Mouse (Mus musculus) heart, embryonic 10.5 days (tissue): ENCODE results near the gene Rnf34. TPM values are rescaled to one million over a fixed set of nuclear protein-coding genes. Genes with fewer than 3 reads are reported as not detected.
A peak's percentile ranks its signal among the peaks of the same experiment; 100 is the strongest.

Experiments
- DNase-seq: peaks from one replicate; pipeline ENCODE4 v3.0.0-alpha.2; 2017; ENCODE audit warnings: low spot score
- H3K27ac ChIP-seq: fragments of 300-500 bp; sonication (generic); 2 replicates; pipeline ENCODE4 v1.5.1; 2016; ENCODE audit warnings: mild to moderate bottlenecking
- H3K27me3 ChIP-seq: fragments of 300-500 bp; sonication (generic); 2 replicates; pipeline ENCODE4 v1.6.1; 2016; ENCODE audit warnings: mild to moderate bottlenecking; ENCODE audit not compliant: poor library complexity, insufficient read depth, severe bottlenecking
- H3K36me3 ChIP-seq: fragments of 300-500 bp; sonication (generic); 2 replicates; pipeline ENCODE4 v1.6.1; 2016; ENCODE audit warnings: mild to moderate bottlenecking, moderate library complexity
- H3K4me1 ChIP-seq: fragments of 300-500 bp; sonication (generic); 2 replicates; pipeline ENCODE4 v1.6.1; 2016; ENCODE audit warnings: mild to moderate bottlenecking
- H3K4me3 ChIP-seq: fragments of 300-500 bp; sonication (generic); 2 replicates; pipeline ENCODE4 v1.5.1; 2016; ENCODE audit warnings: mild to moderate bottlenecking, moderate library complexity
- H3K9me3 ChIP-seq: fragments of 300-500 bp; sonication (generic); 2 replicates; pipeline ENCODE4 v1.6.1; 2016; ENCODE audit warnings: mild to moderate bottlenecking, moderate library complexity
- WGBS: fragments of 180-500 bp; shearing (Covaris S2); methylation state at CpG from one replicate; pipeline ENCODE4 v1.1.7; 2016; 5-methylcytosine and 5-hydroxymethylcytosine counted together
- polyA plus RNA-seq: library from polyadenylated mRNA; unstranded; fragments of >200 nt; fragmentation: Nextera tagmentation; extraction: Ambion mirVana; gene quantifications from 2 replicates; pipeline ENCODE4 v1.2.1, GENCODE M21; 2016

The Rnf34 gene
- 33.6 and 35.3 TPM in 2 replicates for polyA plus RNA-seq

DNA sequence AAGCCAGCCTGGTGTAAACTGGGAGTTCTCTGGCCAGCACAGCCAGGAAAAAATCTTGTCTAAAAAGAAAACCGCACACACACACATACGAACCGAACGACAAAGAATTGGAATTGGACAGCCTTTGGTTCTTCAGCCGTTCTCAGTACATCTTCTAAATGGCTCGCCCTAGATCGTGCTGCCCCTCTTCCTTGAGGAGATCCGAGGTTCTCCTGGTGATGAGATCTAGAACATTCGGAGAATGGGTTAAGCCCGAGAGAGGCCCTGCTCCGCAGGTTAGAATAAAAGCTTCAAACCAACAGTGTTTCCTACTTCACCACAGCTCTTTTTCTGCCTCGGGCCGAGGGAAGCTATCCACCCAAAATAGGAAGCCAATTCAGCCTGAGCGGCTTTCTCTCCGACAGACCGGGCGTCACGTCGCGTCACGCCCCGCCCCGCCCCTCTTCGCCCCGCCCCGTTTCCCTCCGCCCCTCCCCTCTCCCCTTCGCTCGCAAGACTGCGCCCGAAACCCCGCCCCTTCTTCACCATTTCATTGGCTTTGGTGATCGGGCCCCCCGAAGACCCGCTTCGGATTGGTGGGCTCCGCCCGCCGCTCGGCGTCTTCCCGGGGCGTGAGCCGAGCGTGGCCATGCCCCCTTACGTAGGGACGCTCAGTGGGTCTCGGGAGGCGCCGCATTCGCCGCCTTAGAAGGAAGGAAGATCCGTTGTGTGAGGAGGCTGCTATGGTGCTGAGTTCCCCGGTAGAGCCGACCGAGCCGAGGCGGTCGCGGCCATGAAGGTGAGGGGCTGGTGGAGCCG is at the start of gene Rnf34:
Gene Rnf34, plus strand, starts transcription at position 528 of the 798 bp plus-strand sequence.
- peak within 1 kb of the TSS; percentile 86 for H3K4me3 ChIP-seq
- peaks cover 15% of the 10 kb centered on the region for H3K4me1 ChIP-seq
- peak; percentile 99 for DNase-seq
- WGBS, result 1% methylated on average over 61 of the region's 61 CpGs
- H3K27ac ChIP-seq, result peak within 1 kb of the TSS; percentile 97
- no peaks in the 10 kb centered on the region for H3K9me3 ChIP-seq
- no peaks in the 10 kb centered on the region for H3K36me3 ChIP-seq
- no peaks in the 10 kb centered on the region for H3K27me3 ChIP-seq

DNA sequence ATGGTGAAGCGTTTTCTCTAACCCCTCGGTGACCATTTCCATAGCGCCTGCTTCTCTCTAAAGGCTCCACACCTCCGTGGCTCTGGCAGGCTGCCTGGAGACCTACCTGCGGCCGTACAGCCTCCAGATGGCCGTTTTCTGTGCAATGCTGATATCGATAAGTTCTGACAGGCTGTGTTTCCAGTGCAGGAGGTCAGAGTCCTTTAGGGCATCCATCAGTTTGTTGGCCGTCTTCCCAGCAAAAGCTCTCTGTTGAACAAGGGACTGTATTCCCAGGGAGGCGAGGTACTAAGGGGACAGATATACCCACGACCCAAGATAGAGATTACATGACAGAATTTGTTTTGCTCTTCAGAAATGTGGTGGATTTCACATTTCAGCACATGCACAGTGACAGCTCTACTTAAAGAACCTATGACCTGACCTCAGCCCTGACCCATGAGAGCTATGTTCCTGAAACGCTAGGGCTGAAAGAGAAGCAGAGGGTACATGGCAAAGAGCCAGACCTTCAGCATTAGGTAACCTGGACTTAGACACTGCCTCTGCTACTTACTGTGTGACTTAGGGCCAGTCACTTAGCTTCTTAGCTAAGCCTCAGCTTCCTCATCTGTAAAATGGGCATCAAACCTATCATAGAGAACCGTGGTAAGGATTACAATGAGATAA is 49.4 kb upstream of the Rnf34 start:
- H3K4me1 ChIP-seq, result peaks cover 25% of the 10 kb centered on the region
- H3K36me3 ChIP-seq, result peaks cover 94% of the 10 kb centered on the region
- no peak overlapping the region for H3K27ac ChIP-seq
- H3K9me3 ChIP-seq, result no peaks in the 10 kb centered on the region
- H3K27me3 ChIP-seq, result no peaks in the 10 kb centered on the region
- DNase-seq, result no peak
- H3K4me3 ChIP-seq, result no peak overlapping the region
- 83% methylated on average over 13 of the region's 13 CpGs for WGBS

DNA sequence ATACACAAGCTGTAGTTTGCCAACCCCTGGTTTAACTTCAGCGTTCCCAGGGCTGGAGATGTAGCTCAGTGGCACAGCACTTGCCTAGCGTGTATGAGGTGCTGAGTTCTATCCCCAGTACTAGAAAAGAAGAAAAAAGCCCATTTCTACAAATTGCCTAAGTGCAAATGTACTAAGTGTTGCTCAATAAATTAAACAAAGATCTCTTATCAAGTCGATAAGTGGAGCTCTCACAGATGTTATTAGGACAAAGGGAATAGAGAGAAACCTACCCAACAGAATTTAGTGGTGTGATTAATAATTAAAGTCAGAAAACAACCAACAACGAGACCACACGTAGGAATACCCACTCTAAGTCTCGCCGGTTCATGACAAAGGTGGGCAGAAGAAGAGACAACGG is 48.2 kb upstream of the Rnf34 start:
- no peak for DNase-seq
- Histone ChIP-seq H3K27ac (no peak overlapping the region), H3K36me3 (peaks cover 96% of the 10 kb centered on the region), H3K4me1 (peaks cover 25% of the 10 kb centered on the region), H3K9me3 (no peaks in the 10 kb centered on the region), H3K27me3 (no peaks in the 10 kb centered on the region), H3K4me3 (no peak overlapping the region)
- 94% methylated on average over 8 of the region's 8 CpGs for WGBS

DNA sequence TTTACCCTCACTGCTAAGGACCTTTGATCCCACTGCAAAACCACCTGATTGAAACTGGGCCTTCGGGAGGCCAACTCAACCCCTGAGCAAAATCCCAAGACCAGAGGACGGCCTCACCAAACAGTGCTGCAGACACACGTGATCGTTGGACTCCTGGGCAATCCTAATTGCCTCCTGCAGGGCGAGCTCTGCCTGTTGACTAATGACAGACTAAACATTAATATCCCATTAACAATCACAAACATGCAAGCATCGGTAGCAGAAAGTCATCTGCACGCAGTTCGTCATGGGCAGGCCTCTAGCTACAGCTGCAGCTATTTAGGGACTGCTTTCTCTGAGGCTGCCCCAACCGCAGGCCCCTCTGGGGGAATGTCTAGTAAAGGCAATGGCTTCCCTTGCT is 47.1 kb upstream of the Rnf34 start:
- Histone ChIP-seq H3K9me3 (no peaks in the 10 kb centered on the region), H3K36me3 (peaks cover 99% of the 10 kb centered on the region), H3K4me3 (no peak overlapping the region), H3K4me1 (peaks cover 25% of the 10 kb centered on the region), H3K27me3 (no peaks in the 10 kb centered on the region), H3K27ac (no peak overlapping the region)
- WGBS, result 87% methylated on average over 9 of the region's 9 CpGs
- DNase-seq, result no peak

DNA sequence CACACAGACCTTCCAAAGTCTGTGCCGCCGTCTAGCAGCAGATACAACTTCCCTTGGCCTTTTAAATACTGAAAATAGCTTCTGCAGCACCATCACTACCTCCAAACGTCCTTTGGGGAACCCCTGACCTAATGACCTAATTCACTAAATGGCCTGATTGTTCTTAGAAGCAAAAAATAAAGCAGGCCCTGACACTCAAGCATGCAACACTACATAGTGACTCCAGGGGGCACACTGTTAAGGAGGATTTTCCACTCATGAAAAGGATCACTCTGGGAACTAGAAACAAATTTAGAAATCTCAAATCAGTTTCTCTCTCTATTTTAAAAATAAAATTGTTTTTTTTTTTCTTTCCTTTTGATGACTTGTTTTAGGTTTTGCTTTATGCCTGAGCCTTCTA is 44.3 kb upstream of the Rnf34 start:
- no peaks in the 10 kb centered on the region for H3K9me3 ChIP-seq
- 70% methylated on average over 3 of the region's 3 CpGs for WGBS
- peaks cover 9% of the 10 kb centered on the region; the same call in 1 of the 2 replicates for H3K4me1 ChIP-seq
- no peak for DNase-seq
- H3K27ac ChIP-seq, result no peak overlapping the region
- peaks cover 95% of the 10 kb centered on the region for H3K36me3 ChIP-seq
- H3K27me3 ChIP-seq, result no peaks in the 10 kb centered on the region
- no peak overlapping the region for H3K4me3 ChIP-seq

DNA sequence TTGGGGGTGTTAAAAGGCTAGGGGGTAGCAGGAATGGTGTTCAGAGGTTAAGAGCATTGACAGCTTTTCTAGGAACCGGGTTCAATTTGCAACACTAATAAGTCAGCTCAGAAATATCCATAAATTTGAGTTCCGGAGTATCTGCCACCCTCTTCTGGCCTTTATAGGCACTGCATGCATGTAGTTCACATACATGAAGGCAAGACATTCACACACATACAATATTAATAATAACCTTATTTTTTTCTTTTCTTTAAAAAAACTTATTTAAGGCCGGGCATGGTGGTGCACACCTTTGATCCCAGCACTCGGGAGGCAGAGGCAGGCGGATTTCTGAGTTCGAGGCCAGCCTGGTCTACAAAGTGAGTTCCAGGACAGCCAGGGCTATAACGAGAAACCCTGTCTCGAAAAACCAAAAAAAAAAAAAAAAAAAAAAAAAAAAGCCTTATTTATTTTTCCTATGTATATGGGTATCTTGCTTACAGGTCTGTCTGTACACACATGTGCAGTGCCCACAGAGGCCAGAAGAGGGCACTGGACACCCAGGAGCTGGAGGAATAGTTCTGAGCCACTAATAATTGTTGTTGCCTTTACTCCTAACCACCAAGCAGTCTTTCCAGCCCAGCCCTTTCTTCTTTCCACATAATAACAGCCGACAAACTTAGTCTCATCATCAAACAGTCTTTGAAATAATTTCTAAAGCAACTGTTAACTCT is 38.3 kb upstream of the Rnf34 start:
- Histone ChIP-seq H3K27ac (no peak overlapping the region), H3K9me3 (no peaks in the 10 kb centered on the region), H3K27me3 (no peaks in the 10 kb centered on the region), H3K4me3 (no peak overlapping the region), H3K4me1 (no peaks in the 10 kb centered on the region), H3K36me3 (peaks cover 90% of the 10 kb centered on the region)
- 89% methylated on average over 9 of the region's 9 CpGs for WGBS
- peak; percentile 81 for DNase-seq

GRCm38 (mm10) chr5:122812699-122813098 is 37.1 kb upstream of the Rnf34 start:
- Histone ChIP-seq H3K4me1 (no peaks in the 10 kb centered on the region), H3K27me3 (no peaks in the 10 kb centered on the region), H3K36me3 (peaks cover 90% of the 10 kb centered on the region), H3K4me3 (no peak overlapping the region), H3K27ac (no peak overlapping the region), H3K9me3 (no peaks in the 10 kb centered on the region)
- no peak for DNase-seq
- WGBS, result 82% methylated on average over 3 of the region's 3 CpGs

- Histone ChIP-seq H3K4me1 (peaks cover 10% of the 10 kb centered on the region), H3K27me3 (no peaks in the 10 kb centered on the region), H3K9me3 (no peaks in the 10 kb centered on the region), H3K27ac (peak within 1 kb of the TSS; percentile 97), H3K4me3 (peak within 1 kb of the TSS; percentile 87), H3K36me3 (peaks cover 35% of the 10 kb centered on the region)
- peak; percentile 98 for DNase-seq
- WGBS, result under 1% methylated on average over 55 of the region's 55 CpGs
Observed at GRCm38 (mm10) chr5:122820777-122821523, 28.9 kb upstream of the Rnf34 start, which contains the start of gene Anapc5. Gene Anapc5 (minus strand): TSS chr5:122821339.

DNA sequence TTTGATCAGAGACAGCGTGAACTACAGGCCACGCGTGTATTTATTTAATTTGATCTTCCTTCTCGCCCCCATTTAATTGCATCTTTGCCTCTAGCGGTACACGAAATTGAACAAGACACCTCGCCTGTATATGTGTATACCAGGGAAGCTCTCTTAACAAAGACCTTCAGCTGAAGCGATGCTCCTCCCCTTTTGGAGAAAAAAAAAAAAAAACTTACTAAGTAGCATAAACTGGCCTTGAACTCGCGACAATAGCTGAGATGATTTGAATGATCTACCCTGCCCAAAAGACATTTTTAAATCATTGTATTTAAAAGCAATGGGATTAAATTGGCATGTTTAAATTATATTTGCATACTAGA is 28.3 kb upstream of the Rnf34 start:
- under 1% methylated on average over 10 of the region's 10 CpGs for WGBS
- Histone ChIP-seq H3K27me3 (no peaks in the 10 kb centered on the region), H3K9me3 (no peaks in the 10 kb centered on the region), H3K36me3 (peaks cover 30% of the 10 kb centered on the region), H3K4me1 (peaks cover 10% of the 10 kb centered on the region), H3K27ac (peak overlapping the region; percentile 97), H3K4me3 (peak overlapping the region; percentile 87)
- no peak for DNase-seq

GRCm38 (mm10) chr5:122822441-122822840 is 27.4 kb upstream of the Rnf34 start:
- no peaks in the 10 kb centered on the region for H3K9me3 ChIP-seq
- H3K4me3 ChIP-seq, result no peak overlapping the region
- no peak for DNase-seq
- no peak overlapping the region for H3K27ac ChIP-seq
- H3K27me3 ChIP-seq, result no peaks in the 10 kb centered on the region
- peaks cover 21% of the 10 kb centered on the region for H3K36me3 ChIP-seq
- 85% methylated on average over 4 of the region's 4 CpGs for WGBS
- peaks cover 10% of the 10 kb centered on the region for H3K4me1 ChIP-seq

GRCm38 (mm10) chr5:122823976-122824375 is 25.9 kb upstream of the Rnf34 start:
- 71% methylated on average over 1 of the region's 1 CpGs for WGBS
- H3K4me1 ChIP-seq, result peaks cover 10% of the 10 kb centered on the region
- no peak for DNase-seq
- peaks cover 6% of the 10 kb centered on the region for H3K36me3 ChIP-seq
- no peaks in the 10 kb centered on the region for H3K27me3 ChIP-seq
- H3K27ac ChIP-seq, result no peak overlapping the region
- H3K9me3 ChIP-seq, result no peaks in the 10 kb centered on the region
- no peak overlapping the region for H3K4me3 ChIP-seq

DNA sequence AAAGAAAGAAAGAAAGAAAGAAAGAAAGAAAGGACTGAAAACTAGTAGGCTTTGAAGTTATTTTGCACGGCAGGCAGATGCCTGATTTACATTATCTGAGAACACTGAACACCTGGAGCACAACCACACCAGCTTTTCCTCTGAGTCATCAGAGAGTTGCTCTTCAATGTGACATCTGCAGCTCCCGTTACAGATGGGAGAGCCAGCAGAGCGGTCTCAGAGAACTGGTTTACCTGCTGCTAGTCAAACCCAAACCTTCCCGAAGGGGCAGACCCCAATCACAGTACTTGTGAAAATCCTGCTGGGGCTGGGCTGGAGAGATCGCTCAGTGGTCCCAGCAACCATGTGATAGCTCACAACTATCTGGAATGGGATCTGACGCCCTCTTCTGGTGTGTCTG is 25.4 kb upstream of the Rnf34 start:
- 60% methylated on average over 6 of the region's 6 CpGs for WGBS
- DNase-seq, result no peak
- Histone ChIP-seq H3K4me3 (no peak overlapping the region), H3K36me3 (peaks cover 1% of the 10 kb centered on the region), H3K9me3 (no peaks in the 10 kb centered on the region), H3K4me1 (peaks cover 7% of the 10 kb centered on the region), H3K27me3 (no peaks in the 10 kb centered on the region), H3K27ac (no peak overlapping the region)
